ENCODE assay signal across 30 mouse cellular contexts in the genomic region with DNA sequence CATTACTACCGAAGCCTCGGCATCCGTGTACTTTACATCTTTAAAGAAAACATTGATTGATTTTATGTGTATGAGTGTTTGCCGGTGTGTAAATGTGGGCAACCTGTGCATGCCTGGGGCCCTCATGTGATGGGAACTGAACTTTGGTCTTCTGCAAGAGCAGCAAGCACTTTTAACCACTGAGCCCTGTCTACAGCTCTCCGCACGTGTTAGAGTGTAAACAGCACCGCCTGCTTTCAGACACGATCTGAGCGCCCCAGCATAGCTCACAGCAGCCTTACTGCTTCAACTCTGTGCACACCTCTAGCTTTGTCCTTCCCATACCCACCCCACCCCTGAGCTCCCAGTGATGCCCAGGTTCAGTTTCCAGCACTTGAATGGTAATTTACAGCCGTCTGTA. TPM values are rescaled to one million over a fixed set of nuclear protein-coding genes. Genes with fewer than 3 reads are reported as not detected.
DNase-seq lines count a peak whose midpoint lies in the region; ATAC-seq and TF ChIP-seq lines count a peak whose summit lies in the region.
"Had no signal": no experiment of that assay in that cellular context is flagged by ENCODE, and none has a peak within 500 bp of the region (broad histone marks: within the 10 kb centered on the region; RNA-seq: fewer than 3 reads in every experiment).

No protein-coding gene starts in this region.

- no peaks in the 10 kb centered on the region for H3K4me1 ChIP-seq in kidney, adult 2 months (ENCODE audit: control insufficient read depth, insufficient read depth, low read length)
- H3K4me1 ChIP-seq in kidney, embryonic 16.5 days (ENCODE audit: insufficient read depth, low read length): no peaks in the 10 kb centered on the region
- peaks cover 18% of the 10 kb centered on the region for H3K4me1 ChIP-seq in liver, adult 2 months (ENCODE audit: control insufficient read depth, insufficient read depth, low read length)
- H3K4me1 ChIP-seq in liver, embryonic 12.5 days: no peaks in the 10 kb centered on the region
- H3K4me1 ChIP-seq in liver, embryonic 13.5 days (replicated peaks): peaks cover 4% of the 10 kb centered on the region; the same call in 1 of the 2 replicates
- no peaks in the 10 kb centered on the region for H3K4me1 ChIP-seq in embryonic facial prominence, embryonic 10.5 days
- H3K4me1 ChIP-seq: embryonic facial prominence, embryonic 12.5 days; forebrain, embryonic 13.5 days; heart, embryonic 15.5 days; limb, embryonic 12.5 days; megakaryocyte, embryonic 14.5 days had no signal

- H3K4me2 ChIP-seq in kidney, embryonic 16.5 days (replicated peaks; ENCODE audit: low read depth, low read length): no peak overlapping the region
- H3K4me2 ChIP-seq in liver, embryonic 12.5 days: no peak overlapping the region
- H3K4me2 ChIP-seq in liver, embryonic 13.5 days: no peak overlapping the region
- H3K4me2 ChIP-seq: embryonic facial prominence, embryonic 12.5 days; forebrain, embryonic 13.5 days; heart, embryonic 15.5 days; hindbrain, embryonic 14.5 days; limb, embryonic 12.5 days; lung, embryonic 14.5 days; midbrain, embryonic 13.5 days had no signal

- TF ChIP-seq CTCF in kidney, adult 2 months (conservative IDR thresholded peaks at IDR 0.05; ENCODE audit: insufficient read depth, insufficient read length, low read depth, low read length): no peak
- no peak for TF ChIP-seq CTCF in liver, adult 2 months (IDR thresholded peaks at IDR 0.05; ENCODE audit: low read depth, low read length)

- H3K9me3 ChIP-seq in kidney, embryonic 16.5 days (ENCODE audit: low read length): no peaks in the 10 kb centered on the region
- no peaks in the 10 kb centered on the region for H3K9me3 ChIP-seq in liver, embryonic 12.5 days (replicated peaks)
- no peaks in the 10 kb centered on the region for H3K9me3 ChIP-seq in liver, embryonic 13.5 days (replicated peaks)
- no peaks in the 10 kb centered on the region for H3K9me3 ChIP-seq in embryonic facial prominence, embryonic 10.5 days
- H3K9me3 ChIP-seq: embryonic facial prominence, embryonic 12.5 days; forebrain, embryonic 13.5 days; G1E; heart, embryonic 15.5 days; limb, embryonic 12.5 days; midbrain, embryonic 13.5 days had no signal

- 67% methylated on average over 10 of the region's 10 CpGs for WGBS in kidney, adult 2 months
- 83% methylated on average over 10 of the region's 10 CpGs for WGBS in kidney, embryonic 16.5 days
- WGBS in liver, adult 2 months: 38% methylated on average over 10 of the region's 10 CpGs
- 69% methylated on average over 10 of the region's 10 CpGs for WGBS in liver, embryonic 12.5 days (ENCODE audit: insufficient replicate concordance)
- 72% methylated on average over 10 of the region's 10 CpGs for WGBS in liver, embryonic 13.5 days (ENCODE audit: insufficient replicate concordance)
- 89% methylated on average over 10 of the region's 10 CpGs for WGBS in embryonic facial prominence, embryonic 10.5 days

- ATAC-seq in kidney, embryonic 16.5 days (ENCODE audit: low FRiP score, low TSS enrichment): no peak
- no peak for ATAC-seq in liver, embryonic 12.5 days
- ATAC-seq in liver, embryonic 13.5 days (ENCODE audit: low read depth): 0 out of 2 replicates have a peak, but pooled peaks have one; percentile 34
- ATAC-seq in megakaryocyte, adult 5-6 weeks (ENCODE audit: poor library complexity, severe bottlenecking): no peak
- ATAC-seq: inflammation-experienced regulatory T-cells, adult 6 months; midbrain, embryonic 13.5 days had no signal

- no peak overlapping the region for H3K4me3 ChIP-seq in kidney, adult 2 months (ENCODE audit: insufficient read depth, low read depth, low read length)
- no peak overlapping the region for H3K4me3 ChIP-seq in kidney, embryonic 16.5 days (ENCODE audit: low read length)
- no peak overlapping the region for H3K4me3 ChIP-seq in liver, adult 2 months (ENCODE audit: insufficient read depth, low read depth, low read length)
- no peak overlapping the region for H3K4me3 ChIP-seq in liver, embryonic 12.5 days
- no peak overlapping the region for H3K4me3 ChIP-seq in liver, embryonic 13.5 days (replicated peaks)
- no peak overlapping the region for H3K4me3 ChIP-seq in embryonic facial prominence, embryonic 10.5 days
- H3K4me3 ChIP-seq: embryonic facial prominence, embryonic 12.5 days; forebrain, embryonic 13.5 days; heart, embryonic 15.5 days; limb, embryonic 12.5 days; megakaryocyte, embryonic 14.5 days; midbrain, embryonic 13.5 days had no signal

- H3K27me3 ChIP-seq in kidney, adult 2 months (replicated peaks; ENCODE audit: control insufficient read depth, insufficient read depth, low read length): no peaks in the 10 kb centered on the region
- H3K27me3 ChIP-seq in kidney, embryonic 16.5 days (ENCODE audit: insufficient read depth, low read length): no peaks in the 10 kb centered on the region
- H3K27me3 ChIP-seq in liver, adult 2 months (ENCODE audit: control insufficient read depth, insufficient read depth, low read length): no peaks in the 10 kb centered on the region
- H3K27me3 ChIP-seq in liver, embryonic 12.5 days (replicated peaks): no peaks in the 10 kb centered on the region
- no peaks in the 10 kb centered on the region for H3K27me3 ChIP-seq in liver, embryonic 13.5 days
- H3K27me3 ChIP-seq in embryonic facial prominence, embryonic 10.5 days (replicated peaks; ENCODE audit: low read depth, poor library complexity, severe bottlenecking): no peaks in the 10 kb centered on the region
- H3K27me3 ChIP-seq: CH12.LX; embryonic facial prominence, embryonic 12.5 days; forebrain, embryonic 13.5 days had no signal

- no peaks in the 10 kb centered on the region for H3K79me2 ChIP-seq in liver, adult 2 months (ENCODE audit: control insufficient read depth, insufficient read depth, low read length)

- no peak overlapping the region for H3K9ac ChIP-seq in kidney, embryonic 16.5 days (replicated peaks; ENCODE audit: low read length)
- H3K9ac ChIP-seq in liver, adult 2 months (ENCODE audit: low read depth, low read length): no peak overlapping the region
- H3K9ac ChIP-seq in liver, embryonic 12.5 days: no peak overlapping the region
- H3K9ac ChIP-seq in liver, embryonic 13.5 days: no peak overlapping the region
- H3K9ac ChIP-seq: embryonic facial prominence, embryonic 12.5 days; forebrain, embryonic 13.5 days; heart, embryonic 15.5 days; hindbrain, embryonic 14.5 days; limb, embryonic 12.5 days; lung, embryonic 14.5 days; midbrain, embryonic 13.5 days had no signal

- no peaks in the 10 kb centered on the region for H3K36me3 ChIP-seq in kidney, adult 2 months (ENCODE audit: control insufficient read depth, insufficient read depth, low read length)
- no peaks in the 10 kb centered on the region for H3K36me3 ChIP-seq in kidney, embryonic 16.5 days (ENCODE audit: insufficient read depth, low read length)
- peaks cover 1% of the 10 kb centered on the region; the same call in 1 of the 2 replicates for H3K36me3 ChIP-seq in liver, adult 2 months (ENCODE audit: control insufficient read depth, insufficient read depth, low read length)
- no peaks in the 10 kb centered on the region for H3K36me3 ChIP-seq in liver, embryonic 12.5 days
- 0 out of 2 replicates have a peak, but pooled peaks cover 3% of the 10 kb centered on the region for H3K36me3 ChIP-seq in liver, embryonic 13.5 days
- no peaks in the 10 kb centered on the region for H3K36me3 ChIP-seq in embryonic facial prominence, embryonic 10.5 days (replicated peaks)
- H3K36me3 ChIP-seq: embryonic facial prominence, embryonic 12.5 days; G1E; heart, embryonic 15.5 days; limb, embryonic 12.5 days; midbrain, embryonic 13.5 days had no signal

- no peak overlapping the region for H3K27ac ChIP-seq in kidney, adult 2 months (ENCODE audit: insufficient read depth, low read depth, low read length)
- H3K27ac ChIP-seq in kidney, embryonic 16.5 days (ENCODE audit: low read length): no peak overlapping the region
- H3K27ac ChIP-seq in liver, adult 2 months (replicated peaks; ENCODE audit: insufficient read depth, low read depth, low read length): no peak overlapping the region
- H3K27ac ChIP-seq in liver, embryonic 12.5 days: no peak overlapping the region
- H3K27ac ChIP-seq in liver, embryonic 13.5 days: no peak overlapping the region
- no peak overlapping the region for H3K27ac ChIP-seq in embryonic facial prominence, embryonic 10.5 days (replicated peaks)
- H3K27ac ChIP-seq: embryonic facial prominence, embryonic 12.5 days; forebrain, embryonic 13.5 days; heart, embryonic 15.5 days; hindbrain, embryonic 14.5 days; limb, embryonic 12.5 days; midbrain, embryonic 13.5 days had no signal

- no peak for TF ChIP-seq POLR2A in kidney, adult 2 months (IDR thresholded peaks at IDR 0.05; ENCODE audit: low read depth, low read length)
- TF ChIP-seq POLR2A in liver, adult 2 months (IDR thresholded peaks at IDR 0.05; ENCODE audit: extremely low read depth, insufficient read depth, low read length): no peak

- peak; percentile 68 for DNase-seq in kidney, adult 2 months
- DNase-seq in liver, adult 2 months (ENCODE audit: extremely low read depth, low read depth, low spot score): peak; percentile 77
- no peak for DNase-seq in liver, embryonic 13.5 days
- DNase-seq in yolk sac, embryonic 10.5 days (ENCODE audit: low spot score): peak; percentile 74
- no peak for DNase-seq in embryonic facial prominence, embryonic 10.5 days (ENCODE audit: low spot score)
- DNase-seq: adrenal gland, adult 8-10 months; B cell, adult 2 months; cerebellum, adult 11-12 months; cerebellum, postnatal 10 days; gastrocnemius, postnatal 36 days; heart, postnatal 36 days; layer of hippocampus, postnatal 36 days; lung, embryonic 14.5 days had no signal

RNA-seq across cellular contexts. Expression of gene Spp2, which starts 15.3 kb away (rescaled TPM):
- 1,106 and 1,181 TPM in 2 replicates for polyA plus RNA-seq in kidney, adult 2 months (2012; rRNA removed)
- 111 and 141 TPM in 2 replicates for polyA plus RNA-seq in kidney, embryonic 16.5 days (2015; fragmentation: Nextera tagmentation; extraction: Ambion mirVana)
- 216 and 373 TPM in 2 replicates for total RNA-seq in liver, adult 2 months (2014; rRNA removed)
- 298 and 325 TPM in 2 replicates for polyA plus RNA-seq in liver, adult 2 months (2012; rRNA removed)
- 105 and 113 TPM in 2 replicates for polyA plus RNA-seq in liver, embryonic 12.5 days (2016; fragmentation: Nextera tagmentation; extraction: Ambion mirVana)
- polyA plus RNA-seq in liver, embryonic 13.5 days (2015; fragmentation: Nextera tagmentation; extraction: Ambion mirVana): 176 and 187 TPM in 2 replicates
- not detected in 2 replicates for total RNA-seq in megakaryocyte, adult 5-6 weeks (2015)
- total RNA-seq in megakaryocyte, adult 5-6 weeks (2017): not detected in 2 replicates
- 0.30 and 0.37 TPM in 2 replicates for polyA plus RNA-seq in embryonic facial prominence, embryonic 10.5 days (2016; fragmentation: Nextera tagmentation; extraction: Ambion mirVana)
- total RNA-seq: adrenal gland, adult 8-10 months; CH12.LX; G1E; gastrocnemius, postnatal 36 days; heart, adult 8-10 months; heart, postnatal 36 days; layer of hippocampus, postnatal 36 days; monocyte, adult 5-6 weeks; neutrophil, adult 5-6 weeks had no signal
- polyA plus RNA-seq: embryonic facial prominence, embryonic 12.5 days; forebrain, embryonic 13.5 days; G1E; inflammation-experienced regulatory T-cells, adult 6 months; limb, embryonic 12.5 days; urinary bladder, adult 2 months had no signal

Comparison
In these comparisons a context has a peak if more than half of its experiments do, and no peak if none do; other contexts are left out.
1. DNase-seq: peak in kidney, adult 2 months (single experiment), liver, adult 2 months (single experiment) and yolk sac, embryonic 10.5 days (single experiment); none in liver, embryonic 13.5 days (single experiment) and embryonic facial prominence, embryonic 10.5 days (single experiment).
2. RNA of gene Spp2, which starts 15.3 kb away (polyA plus RNA-seq): 1,106 to 1,181 TPM in kidney, adult 2 months, 298 to 325 TPM in liver, adult 2 months, 176 to 187 TPM in liver, embryonic 13.5 days, 111 to 141 TPM in kidney, embryonic 16.5 days and 105 to 113 TPM in liver, embryonic 12.5 days; 0.30 to 0.37 TPM in embryonic facial prominence, embryonic 10.5 days; every median in the first group is over 10 times any median in the second.